Mouse (Mus musculus) thymus, postnatal 25 days (tissue): ENCODE data around the gene Zbp1.
A peak's percentile ranks its signal among the peaks of the same experiment; 100 is the strongest.

Source experiments
- DNase-seq: peaks from one replicate; pipeline ENCODE4 v3.0.0; 2022

The Zbp1 gene

DNA sequence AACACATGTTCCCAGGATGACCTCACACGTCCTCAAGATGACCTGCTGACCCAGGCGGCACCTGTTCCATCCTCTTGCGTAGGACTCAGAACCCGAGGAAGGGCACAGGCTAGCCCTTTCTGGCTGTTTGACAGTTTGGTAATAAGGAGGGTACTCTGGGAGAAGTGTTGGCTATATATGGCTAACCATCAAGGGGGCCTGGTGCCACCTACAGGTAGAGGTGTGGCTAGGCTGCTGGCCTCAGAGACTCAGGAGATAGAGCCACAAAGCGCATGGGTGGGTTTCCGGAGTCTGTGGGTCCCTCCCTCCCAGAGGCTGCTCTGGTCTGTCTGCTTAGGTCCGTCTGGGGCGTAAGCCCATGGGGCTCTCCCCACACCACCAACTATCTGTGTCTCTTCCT, 28.0 kb upstream of the Zbp1 start:
- no peak for DNase-seq

DNA sequence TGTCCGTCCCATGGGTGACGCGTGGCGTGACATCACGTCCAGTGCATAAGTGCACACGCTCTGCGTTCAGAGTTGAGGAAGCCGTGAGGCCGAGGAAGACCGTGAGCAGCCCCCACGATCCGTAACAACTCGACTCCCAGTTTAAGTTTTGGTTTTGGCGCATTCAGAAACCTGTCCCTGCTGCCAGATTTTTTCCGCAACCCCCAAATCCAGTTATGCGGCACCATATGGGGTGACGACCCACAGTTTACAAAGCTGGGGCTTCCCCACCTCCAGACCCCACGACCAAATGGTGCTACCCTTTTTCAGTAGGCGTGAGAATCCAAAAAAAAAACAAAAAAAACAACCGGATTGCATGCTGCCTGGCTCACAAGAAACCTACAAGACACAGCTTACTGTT, 26.5 kb upstream of the Zbp1 start:
- DNase-seq = no peak

DNA sequence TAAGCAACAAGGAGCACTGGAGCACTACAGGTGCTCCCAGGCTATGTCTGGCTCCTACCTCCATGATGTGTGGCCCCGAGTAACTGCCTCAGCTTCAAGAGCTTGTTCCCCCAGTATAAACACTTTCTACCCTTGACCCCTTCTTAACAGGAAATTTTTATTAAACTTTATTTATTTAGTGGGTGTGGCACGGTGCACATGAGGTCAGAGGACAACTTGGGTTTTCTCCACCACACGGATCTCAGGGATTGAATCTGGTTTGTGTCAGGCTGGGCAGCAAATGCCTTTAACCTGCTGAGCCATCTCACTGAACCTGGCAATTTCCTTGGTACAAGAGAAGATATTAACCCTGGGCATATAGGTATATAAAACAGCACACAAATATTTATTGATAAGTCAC, 25.4 kb upstream of the Zbp1 start:
- DNase-seq = no peak

DNA sequence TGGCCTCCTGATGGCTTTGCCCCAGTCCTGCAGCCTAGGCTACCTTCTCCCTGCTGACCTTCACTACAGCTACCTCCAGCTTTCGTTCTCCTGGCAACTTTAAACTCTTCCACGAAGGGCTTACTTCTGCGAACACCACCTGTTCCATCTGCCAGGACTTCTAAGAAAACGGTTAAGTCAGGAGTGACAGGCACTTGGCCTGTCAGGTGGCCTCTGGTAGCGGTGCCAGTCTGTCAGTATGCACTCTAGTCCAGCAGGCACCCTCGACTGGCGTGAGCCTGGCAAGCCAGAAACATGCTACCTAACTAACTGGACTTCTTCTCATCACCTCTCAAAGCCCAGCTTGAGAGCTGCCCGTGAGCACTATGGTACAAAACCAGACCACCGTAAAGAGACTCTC, 24.9 kb upstream of the Zbp1 start:
- no peak for DNase-seq

DNA sequence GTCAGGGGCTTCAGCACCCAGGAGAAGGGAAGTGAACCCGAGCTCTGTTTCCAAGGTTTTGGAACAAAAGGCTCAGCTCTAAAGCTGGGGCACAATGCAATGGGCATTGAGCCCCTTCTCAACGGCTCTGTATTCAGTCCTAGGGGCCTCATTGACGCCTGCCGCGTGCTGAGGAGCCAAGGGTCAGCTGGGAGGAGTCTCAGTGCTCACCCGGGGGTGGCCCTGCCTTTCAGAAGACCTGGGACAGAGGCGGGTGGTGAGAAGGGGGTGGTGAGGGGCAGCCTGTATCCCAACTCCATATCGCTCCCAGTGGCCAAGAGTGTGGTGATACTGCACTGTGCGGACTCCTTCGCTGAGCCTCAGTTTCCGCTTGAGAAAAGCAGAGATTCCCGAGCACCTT, 24.2 kb upstream of the Zbp1 start:
- no peak for DNase-seq

DNA sequence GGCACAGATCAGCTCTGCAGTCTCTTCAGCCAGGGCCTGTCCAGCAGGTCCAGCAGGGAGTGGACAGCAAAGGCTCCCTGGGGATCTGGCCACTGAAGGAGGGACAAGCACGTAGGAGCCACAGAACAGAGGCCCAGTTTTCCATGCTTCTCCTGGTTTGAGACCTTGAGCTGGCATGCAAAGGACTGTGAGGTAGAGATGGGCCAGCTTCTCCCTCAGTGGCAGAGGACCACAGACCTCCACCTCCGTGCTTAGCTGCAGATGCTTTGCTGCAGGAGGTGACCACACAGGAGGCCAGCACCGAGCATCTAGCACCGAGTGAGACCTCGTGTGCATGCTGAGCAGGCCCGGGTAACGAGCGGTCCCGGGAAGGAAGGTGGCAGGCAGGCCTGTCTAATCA, 22.0 kb upstream of the Zbp1 start:
- DNase-seq = no peak

DNA sequence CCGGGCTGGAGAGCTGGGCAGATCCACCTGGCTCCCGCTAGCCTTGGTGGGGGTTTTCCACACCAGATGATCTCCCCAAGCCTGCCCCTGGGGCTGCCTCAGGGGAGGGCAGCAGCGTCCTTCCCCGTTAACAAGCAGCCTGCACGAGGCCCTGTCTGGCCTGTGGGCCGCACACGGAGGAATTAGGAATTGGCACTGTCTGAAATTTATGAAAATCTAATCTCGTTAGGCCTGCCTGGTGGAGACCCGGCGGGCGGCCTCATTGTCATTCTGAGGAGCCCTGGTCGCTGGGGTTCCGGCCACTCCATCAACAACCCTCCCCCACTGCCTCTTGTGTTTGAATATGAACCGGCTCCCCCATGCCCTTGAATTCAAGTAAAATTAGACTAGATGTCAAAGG, 19.8 kb upstream of the Zbp1 start:
- DNase-seq = no peak

DNA sequence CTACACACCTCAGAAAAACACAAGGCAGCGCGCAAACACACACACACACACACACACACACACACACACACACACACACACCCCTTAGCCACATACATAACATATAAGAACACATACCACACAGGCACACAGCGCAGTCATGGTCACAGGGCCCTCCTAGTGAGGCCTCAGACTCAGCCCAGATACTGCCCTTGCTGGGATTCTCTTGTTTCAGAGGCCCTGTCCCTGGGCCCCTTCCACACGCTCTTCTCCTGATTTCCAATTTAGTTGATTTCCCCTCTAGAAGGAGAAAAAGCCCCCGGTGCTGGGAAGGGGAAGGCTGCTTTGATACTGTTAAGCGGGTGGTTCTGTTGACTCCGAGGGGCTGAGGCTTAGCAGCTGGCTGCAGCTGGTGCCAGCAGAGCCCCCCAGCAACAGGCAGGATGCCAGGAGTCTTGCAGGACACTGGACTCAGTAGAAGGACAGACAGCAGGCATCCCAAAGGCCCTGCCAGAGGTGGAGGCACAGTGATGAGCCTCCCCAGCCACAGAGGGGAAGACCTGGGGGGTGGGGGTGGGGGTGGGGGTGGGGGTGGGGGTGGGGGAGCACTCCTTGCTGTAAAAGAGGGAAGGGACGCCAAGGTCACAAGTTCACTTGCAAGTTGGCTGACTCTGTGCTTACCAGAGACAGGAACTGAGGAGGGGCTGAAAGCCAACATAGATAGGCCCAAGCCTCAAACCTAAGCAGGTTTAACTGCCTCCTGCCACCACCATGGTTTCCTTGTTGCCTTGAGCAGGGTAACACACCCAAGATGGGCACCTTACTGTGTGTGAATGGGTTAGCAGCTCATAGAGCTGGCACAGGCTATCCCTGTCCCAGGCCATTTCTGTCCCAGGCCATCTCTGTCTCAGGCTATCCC, 17.0 kb upstream of the Zbp1 start:
- no peak for DNase-seq

DNA sequence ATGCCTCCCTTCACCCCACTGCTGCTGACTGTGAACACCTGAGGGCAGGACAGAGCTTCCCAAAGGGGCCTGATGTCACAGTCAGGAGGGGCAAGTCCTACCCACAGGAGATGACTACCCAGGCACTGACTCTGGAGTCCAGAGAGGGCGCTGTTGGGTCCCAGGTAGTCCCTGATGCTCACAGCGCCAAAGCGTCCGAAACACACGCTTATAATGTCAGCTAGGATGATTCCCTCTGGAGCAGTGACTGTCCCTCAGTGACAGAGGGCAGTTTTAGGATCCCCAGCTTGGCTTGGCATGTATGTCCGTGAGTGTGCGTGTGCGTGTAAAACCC, 14.0 kb upstream of the Zbp1 start:
- no peak for DNase-seq

DNA sequence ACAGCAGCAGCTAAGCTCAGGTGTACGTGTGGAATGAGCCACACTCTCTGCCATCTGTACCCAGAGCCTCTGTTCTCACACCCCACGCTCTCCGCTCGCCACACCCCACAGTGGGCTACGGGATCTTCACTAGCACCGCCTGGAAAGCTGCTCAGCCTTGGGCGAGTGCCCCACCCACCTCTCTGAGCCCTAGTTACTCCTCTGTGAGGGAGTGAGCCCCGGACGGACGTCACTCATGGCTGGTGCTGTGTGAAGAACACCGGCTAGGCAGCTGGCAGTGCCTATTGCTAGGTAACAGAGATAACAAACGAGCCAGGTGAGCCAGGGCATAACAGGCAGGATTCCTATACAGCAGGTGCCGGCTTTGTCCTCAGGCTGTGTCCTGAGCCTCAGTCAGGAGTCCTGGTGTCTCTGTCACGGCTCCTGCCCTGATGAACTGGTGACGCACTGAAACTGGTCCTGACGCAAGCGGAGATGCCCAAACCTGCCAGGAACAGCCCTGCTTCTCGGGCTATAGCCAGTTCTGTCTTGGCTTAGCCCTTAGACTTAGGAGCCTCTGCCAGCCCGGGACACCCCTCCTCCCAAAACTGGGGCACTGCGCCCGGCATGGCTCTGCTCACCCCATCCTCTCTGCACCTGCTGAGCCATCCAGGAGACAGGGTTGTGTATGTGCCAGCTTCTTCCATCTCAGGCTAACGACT, 13.5 kb upstream of the Zbp1 start:
- no peak for DNase-seq

DNA sequence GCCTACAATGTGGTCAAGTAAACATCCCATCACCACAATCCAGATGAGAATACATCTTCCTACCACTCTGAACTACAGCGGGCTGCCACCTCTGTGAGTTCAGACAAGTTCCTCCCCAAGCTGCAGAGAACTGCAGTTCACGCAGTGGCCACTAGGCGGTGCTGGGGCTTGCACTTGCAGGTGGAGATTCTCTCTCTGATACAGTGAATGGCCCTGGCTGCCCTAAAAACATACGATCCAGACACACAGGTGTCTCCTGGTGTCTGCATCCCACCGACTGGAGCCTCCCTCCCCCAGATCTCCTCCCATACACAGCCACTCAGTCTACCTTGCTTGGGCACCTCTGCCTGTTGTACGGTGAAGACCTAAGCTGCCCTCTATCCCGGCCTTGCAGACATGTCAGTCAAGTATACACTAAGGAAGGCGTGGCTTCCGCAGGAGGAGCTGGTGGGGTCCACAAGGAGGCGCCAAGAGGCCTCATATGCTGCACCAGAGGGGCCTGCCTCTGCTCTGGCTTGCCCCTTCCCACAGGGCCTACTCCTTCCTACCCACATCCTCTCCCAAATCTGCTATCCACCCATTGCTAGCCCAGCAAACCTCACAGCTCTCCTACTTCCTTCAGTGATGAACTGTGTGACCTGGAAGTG, 11.0 kb upstream of the Zbp1 start:
- peak; percentile 98 for DNase-seq

DNA sequence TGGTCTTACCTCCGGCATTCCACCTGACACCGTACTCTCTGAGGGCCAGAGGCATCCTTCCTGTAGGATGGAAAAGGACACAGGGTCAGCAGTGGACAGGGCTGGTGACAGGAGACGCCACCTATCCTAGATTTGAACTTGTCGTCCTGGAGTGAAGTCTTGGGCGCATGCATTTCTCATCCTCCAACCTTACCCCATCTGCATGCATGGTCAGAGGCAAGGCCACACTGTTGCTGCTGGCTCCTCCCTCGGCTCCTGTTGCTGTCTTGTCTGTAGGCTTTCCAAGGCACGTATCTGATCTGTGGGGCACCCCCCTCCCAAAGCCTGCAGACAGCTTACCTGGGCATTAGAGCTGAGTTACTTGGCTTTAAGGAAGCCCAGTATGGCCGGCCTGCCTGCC, 9.8 kb upstream of the Zbp1 start:
- no peak for DNase-seq

DNA sequence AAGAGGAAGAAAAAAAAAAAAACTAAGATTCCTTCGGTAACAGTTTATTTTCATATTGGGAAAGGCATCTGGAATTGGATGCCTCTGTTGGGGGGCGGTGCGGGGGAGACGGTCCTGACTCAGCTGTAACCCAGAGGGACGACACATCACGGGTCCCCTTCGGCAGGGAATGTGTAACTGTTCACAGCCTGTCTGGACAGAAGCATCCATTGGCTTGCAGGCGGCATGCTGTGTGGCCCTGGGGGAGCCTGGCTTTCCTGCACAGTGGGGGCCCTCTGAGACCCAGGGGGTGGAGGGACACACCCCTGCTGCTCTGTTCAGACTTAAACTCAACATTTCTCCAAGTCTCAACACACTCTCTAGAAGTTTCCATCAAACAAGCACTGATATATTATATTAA, 8.1 kb upstream of the Zbp1 start:
- no peak for DNase-seq

DNA sequence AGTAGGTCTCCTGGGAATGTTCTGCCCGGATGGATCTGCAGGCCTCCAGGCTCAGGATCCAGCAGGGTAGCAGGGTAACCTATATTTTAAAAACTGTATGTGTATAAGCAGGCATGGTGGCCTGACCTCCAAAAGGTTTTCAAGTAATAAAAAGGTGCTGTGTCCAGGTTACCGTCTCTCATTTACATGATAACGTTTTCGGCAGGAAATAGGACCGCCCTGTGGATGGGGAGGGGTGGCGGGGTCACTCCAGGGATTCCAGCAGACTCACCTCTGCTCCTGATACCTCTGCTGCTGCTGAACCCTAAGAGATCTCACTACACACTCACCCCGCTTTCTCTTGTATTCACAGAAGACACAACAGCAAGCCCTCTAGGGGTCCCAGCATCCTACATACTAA, 7.2 kb upstream of the Zbp1 start:
- DNase-seq = no peak

DNA sequence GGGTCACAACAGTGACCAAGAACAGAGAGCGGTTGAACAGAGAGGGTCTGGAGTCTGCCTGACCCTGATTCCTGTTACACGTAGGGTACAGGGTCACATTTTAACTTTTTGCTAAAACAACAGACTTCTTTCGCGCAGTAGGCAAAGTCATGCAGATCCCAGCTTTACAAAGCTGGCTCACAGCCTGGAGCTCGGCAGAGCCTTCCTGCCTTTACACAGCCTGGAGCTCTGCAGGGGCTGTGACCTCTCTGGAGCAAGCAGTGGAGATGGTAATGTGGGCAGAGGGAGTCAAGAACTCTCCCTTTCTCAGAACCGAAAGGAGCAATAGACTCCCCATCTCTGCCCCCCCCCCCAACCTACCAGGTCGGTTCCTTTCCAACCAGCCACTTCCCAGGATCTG, 6.1 kb upstream of the Zbp1 start:
- DNase-seq = no peak

DNA sequence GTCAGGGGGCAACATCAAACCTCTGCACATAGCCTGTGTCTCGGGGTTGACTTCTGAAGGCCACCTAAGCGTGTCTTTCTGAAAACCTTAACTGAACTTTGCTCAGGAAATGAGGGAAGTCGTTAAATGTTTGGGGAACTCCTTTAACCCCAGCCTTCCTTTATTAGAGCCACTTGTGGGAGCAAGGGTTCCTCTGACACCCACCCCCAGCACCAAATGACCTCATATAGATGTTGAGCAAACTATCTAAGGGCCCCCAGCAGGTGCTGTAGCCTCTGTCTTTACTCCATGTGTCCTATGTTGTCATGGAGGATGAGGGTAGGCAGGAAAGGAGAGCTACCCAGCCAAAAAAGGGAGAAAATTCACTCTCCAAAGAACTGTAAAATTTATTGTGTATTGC, 5.4 kb upstream of the Zbp1 start:
- no peak for DNase-seq

DNA sequence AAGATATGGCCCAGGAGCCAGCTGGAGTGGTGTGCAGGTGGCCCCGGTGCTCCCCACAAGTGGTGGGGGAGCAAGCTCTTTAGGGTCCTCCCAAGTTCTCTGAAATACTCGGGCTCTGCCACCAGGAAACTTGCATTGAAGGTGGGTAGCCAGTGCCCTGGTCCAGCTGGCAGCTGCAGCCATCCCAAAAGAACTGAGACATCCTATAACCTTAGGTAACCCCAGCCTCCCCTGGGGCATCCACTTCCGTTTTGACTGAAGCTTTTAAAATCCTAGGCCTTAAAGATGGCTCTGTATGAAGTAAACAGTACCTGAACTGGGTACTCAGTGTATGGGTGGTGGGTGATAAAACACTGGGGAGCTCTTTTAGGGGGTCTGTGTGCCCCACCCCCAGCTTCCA, 4.8 kb upstream of the Zbp1 start:
- DNase-seq = peak; percentile 36

DNA sequence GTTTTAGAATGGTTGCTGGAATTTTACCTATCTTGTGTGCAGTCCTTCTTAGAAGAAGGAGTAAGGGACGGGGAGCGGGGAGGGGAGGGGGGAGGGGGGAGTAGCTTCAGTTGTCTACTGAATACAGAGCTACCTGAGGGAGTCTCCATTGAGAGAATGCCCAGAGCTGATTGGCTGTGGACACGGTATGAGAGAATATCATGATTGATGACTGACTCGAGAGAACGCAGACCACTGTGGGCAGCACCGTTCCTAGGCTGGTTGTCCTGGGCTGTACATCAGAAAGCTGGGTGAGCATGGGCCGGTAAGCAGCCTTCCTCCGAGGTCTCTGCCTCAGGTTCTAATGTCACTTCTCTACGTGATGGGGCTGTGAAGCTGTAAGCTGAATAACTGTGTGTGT, 2.0 kb upstream of the Zbp1 start:
- peak; percentile 0 for DNase-seq

DNA sequence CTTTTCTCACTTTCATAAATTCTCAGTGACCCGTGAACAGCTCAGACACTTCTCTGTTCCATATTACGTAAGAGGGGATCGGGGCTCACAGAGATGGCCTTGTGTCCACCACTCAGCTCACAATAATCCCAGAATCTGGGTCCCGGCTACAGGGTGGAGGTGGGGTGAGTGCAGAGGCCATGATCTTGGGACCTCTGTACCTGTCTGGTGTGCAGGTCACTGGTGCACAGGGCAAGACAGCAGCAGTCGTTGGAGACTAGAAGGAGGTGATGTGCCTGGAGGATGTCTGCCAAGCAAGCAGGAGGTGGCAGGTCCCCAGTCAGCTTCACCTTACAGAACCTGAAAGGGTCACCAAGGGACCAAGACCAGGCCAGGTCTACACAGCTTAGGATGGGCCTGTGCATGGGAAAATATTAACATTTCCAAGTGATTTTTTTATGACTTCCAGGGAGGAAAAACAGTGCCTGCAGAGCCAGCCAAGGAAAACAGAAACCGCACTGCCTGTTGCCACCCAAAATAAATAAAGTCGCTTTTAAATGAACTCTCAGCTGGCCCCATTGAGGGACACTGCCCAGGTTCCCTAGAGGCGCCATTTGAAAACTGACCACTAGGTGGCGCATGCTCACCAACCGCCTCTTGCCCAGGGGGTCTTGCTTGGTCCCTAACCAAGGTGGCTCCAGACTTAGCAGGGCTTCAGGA, 682 bp upstream of the Zbp1 start:
- DNase-seq = peak; percentile 58

DNA sequence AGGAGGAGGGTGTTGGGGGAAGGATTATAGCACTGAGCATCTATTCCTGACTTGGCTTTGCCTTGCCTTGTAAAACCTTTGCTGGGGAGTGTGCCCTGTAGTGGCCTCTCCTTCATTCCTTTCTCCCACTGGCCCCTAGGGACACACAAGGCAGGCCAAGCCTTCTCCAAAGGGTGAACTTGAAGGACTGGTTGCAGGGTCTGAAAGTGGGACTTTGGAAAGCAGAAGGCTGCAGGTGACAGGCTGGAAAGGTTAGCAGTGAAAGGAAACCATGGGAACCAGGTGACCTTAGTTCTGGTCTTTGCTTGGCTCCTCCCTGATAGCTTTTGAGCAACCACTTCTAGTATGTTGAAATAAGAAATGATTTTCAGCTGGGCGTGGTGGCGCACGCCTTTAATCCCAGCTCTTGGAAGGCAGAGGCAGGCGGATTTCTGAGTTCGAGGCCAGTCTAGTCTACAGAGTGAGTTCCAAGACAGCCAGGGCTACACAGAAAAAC, 912 bp downstream of the Zbp1 start:
- DNase-seq = no peak

DNA sequence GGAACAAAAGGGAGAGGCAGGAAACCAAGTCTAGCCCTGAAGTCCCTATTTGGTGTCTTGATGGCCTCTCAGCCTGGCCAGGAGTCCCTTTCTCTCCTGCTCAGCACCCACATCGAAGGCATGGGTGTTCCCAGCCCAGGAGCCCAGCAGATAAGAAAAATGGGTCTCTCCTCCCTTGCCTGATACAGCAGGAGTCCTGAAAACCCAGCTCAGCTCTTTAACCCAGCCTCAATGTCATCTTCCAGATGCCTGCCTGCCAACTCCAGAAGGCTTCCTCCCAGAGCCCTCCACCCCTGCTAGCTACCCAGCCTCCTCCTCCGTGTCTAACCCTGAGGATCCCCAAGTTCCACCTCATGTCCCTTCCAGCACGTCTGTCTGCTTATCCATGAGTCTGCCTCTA, 1.5 kb downstream of the Zbp1 start:
- DNase-seq = no peak

DNA sequence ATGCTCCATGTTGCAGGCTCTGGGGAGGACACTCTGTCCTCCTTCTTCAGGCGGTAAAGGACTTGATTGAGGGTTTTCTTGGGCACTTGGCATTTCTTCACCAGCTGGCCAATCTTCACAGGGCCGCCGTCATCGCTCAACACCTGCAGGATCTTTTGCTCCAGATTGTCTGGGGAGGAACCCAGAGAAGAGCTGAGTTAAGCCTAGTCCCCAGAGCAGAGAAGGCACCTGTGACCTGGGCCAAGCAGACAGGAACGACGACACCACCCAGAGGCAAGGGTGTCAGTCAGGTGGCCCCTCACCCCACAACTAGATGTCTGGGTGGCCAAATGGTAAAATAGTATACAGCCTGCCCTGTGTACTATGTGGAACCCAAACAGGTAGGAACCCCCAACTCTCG, 1.9 kb downstream of the Zbp1 start:
- no peak for DNase-seq

DNA sequence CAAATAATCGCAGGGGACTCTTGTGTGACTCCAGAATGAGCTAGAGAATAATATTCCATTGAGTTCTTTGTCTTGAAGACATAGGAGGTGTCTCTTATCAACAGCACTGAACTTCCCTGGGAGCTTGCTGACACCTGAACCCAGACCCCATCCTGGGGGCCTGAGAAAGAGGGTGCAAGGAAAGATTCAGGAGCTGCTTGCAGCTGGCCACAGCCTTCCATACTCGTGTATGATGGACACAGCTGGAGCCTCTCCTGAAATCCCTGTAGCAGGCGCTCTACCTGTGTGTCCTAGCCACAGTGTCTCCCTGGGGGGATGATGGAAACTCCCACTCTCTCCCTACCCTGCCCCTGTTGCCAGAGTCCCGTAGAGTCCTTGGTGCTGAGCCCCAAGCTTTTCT, 6.5 kb downstream of the Zbp1 start:
- DNase-seq = no peak
